Mouse (Mus musculus): ENCODE data around the gene Gstm3.

- TF ChIP-seq GATA1 (IDR thresholded peaks at IDR 0.05; ENCODE audit: low read length) (no peak), TAL1 (IDR thresholded peaks at IDR 0.05; ENCODE audit: low read length) (no peak)
Measured at GRCm38 (mm10) chr3:107935888-107936287, 33.2 kb downstream of the Gstm3 start.

Measured in erythroblast, embryonic 14.5 days (primary cell).